Mouse (Mus musculus) hindbrain, embryonic 13.5 days (tissue): ENCODE measurements at regions not wholly inside any gene's neighbourhood (a gene's known extent, or its start where the extent isn't known, plus 50 kb on each side); places are given as distances from the start of the nearest gene placed in this dataset.

ENCODE experiments used
- ATAC-seq: fragments of 200-750 bp; cut with Nextera tagmentation; 2 replicates; pipeline ENCODE4 v1.8.0; 2017; ENCODE audit warnings: moderate TSS enrichment; ENCODE audit not compliant: low FRiP score
- H3K27ac ChIP-seq: fragments of 300-500 bp; sonication (generic); 2 replicates; pipeline ENCODE4 v1.5.1; 2015; ENCODE audit warnings: inconsistent platforms, mild to moderate bottlenecking, moderate library complexity
- H3K27me3 ChIP-seq: fragments of 300-500 bp; sonication (generic); 2 replicates; pipeline ENCODE4 v1.6.1; 2015; ENCODE audit warnings: mild to moderate bottlenecking, inconsistent platforms
- H3K36me3 ChIP-seq: fragments of 300-500 bp; sonication (generic); 2 replicates; pipeline ENCODE4 v1.6.1; 2015; ENCODE audit warnings: mild to moderate bottlenecking, inconsistent platforms
- H3K4me1 ChIP-seq: fragments of 300-500 bp; sonication (generic); replicated peaks from 2 replicates; pipeline ENCODE4 v1.6.1; 2015; ENCODE audit warnings: inconsistent platforms
- H3K4me2 ChIP-seq: fragments of 300-500 bp; sonication (generic); 2 replicates; pipeline ENCODE4 v1.6.1; 2015; ENCODE audit warnings: inconsistent platforms, mild to moderate bottlenecking, moderate library complexity
- H3K4me3 ChIP-seq: fragments of 300-500 bp; sonication (generic); 2 replicates; pipeline ENCODE4 v1.5.1; 2015; ENCODE audit warnings: mild to moderate bottlenecking, inconsistent platforms
- H3K9ac ChIP-seq: fragments of 300-500 bp; sonication (generic); 2 replicates; pipeline ENCODE4 v1.6.1; 2015; ENCODE audit warnings: mild to moderate bottlenecking, inconsistent platforms
- H3K9me3 ChIP-seq: fragments of 300-500 bp; sonication (generic); 2 replicates; pipeline ENCODE4 v1.6.1; 2016; ENCODE audit warnings: inconsistent platforms
- WGBS: fragments of 180-500 bp; shearing (Covaris S2); methylation state at CpG from one replicate; pipeline ENCODE4 v1.1.7; 2015; 5-methylcytosine and 5-hydroxymethylcytosine counted together

GRCm38 (mm10) chr8:26833297-26833696, 143.8 kb upstream of the Zfp703 start:
- no peak overlapping the region for H3K9ac ChIP-seq
- no peak for ATAC-seq
- peaks cover 29% of the 10 kb centered on the region for H3K27me3 ChIP-seq
- 11% methylated on average over 4 of the region's 4 CpGs for WGBS
- H3K27ac ChIP-seq = no peak overlapping the region
- no peaks in the 10 kb centered on the region for H3K36me3 ChIP-seq
- no peak overlapping the region for H3K4me2 ChIP-seq
- H3K4me3 ChIP-seq = no peak overlapping the region
- no peaks in the 10 kb centered on the region for H3K9me3 ChIP-seq
- peaks cover 17% of the 10 kb centered on the region for H3K4me1 ChIP-seq

GRCm38 (mm10) chr8:26833784-26834183, 143.3 kb upstream of the Zfp703 start:
- Histone ChIP-seq H3K9ac (no peak overlapping the region), H3K36me3 (no peaks in the 10 kb centered on the region), H3K27me3 (peaks cover 29% of the 10 kb centered on the region), H3K4me3 (no peak overlapping the region), H3K4me1 (peaks cover 17% of the 10 kb centered on the region), H3K9me3 (no peaks in the 10 kb centered on the region), H3K4me2 (no peak overlapping the region), H3K27ac (no peak overlapping the region)
- WGBS = 44% methylated on average over 5 of the region's 5 CpGs
- no peak for ATAC-seq

- H3K27ac ChIP-seq = no peak overlapping the region
- no peak overlapping the region for H3K9ac ChIP-seq
- peaks cover 29% of the 10 kb centered on the region for H3K27me3 ChIP-seq
- peaks cover 17% of the 10 kb centered on the region for H3K4me1 ChIP-seq
- H3K36me3 ChIP-seq = no peaks in the 10 kb centered on the region
- no peak for ATAC-seq
- no peaks in the 10 kb centered on the region for H3K9me3 ChIP-seq
- H3K4me2 ChIP-seq = no peak overlapping the region
- no peak overlapping the region for H3K4me3 ChIP-seq
- WGBS = 65% methylated on average over 13 of the region's 13 CpGs
Measured at GRCm38 (mm10) chr8:26834604-26835003, 142.5 kb upstream of the Zfp703 start.

GRCm38 (mm10) chr8:26835076-26835475, 142.0 kb upstream of the Zfp703 start:
- Histone ChIP-seq H3K4me2 (no peak overlapping the region), H3K9ac (no peak overlapping the region), H3K36me3 (no peaks in the 10 kb centered on the region), H3K9me3 (no peaks in the 10 kb centered on the region), H3K4me1 (peaks cover 17% of the 10 kb centered on the region), H3K27me3 (peaks cover 29% of the 10 kb centered on the region), H3K4me3 (no peak overlapping the region), H3K27ac (no peak overlapping the region)
- WGBS = 26% methylated on average over 8 of the region's 8 CpGs
- no peak for ATAC-seq

GRCm38 (mm10) chr8:26835616-26836015, 141.5 kb upstream of the Zfp703 start:
- Histone ChIP-seq H3K4me2 (no peak overlapping the region), H3K4me3 (no peak overlapping the region), H3K36me3 (no peaks in the 10 kb centered on the region), H3K9me3 (no peaks in the 10 kb centered on the region), H3K27me3 (peaks cover 26% of the 10 kb centered on the region; the same call in 1 of the 2 replicates), H3K9ac (no peak overlapping the region), H3K4me1 (peaks cover 17% of the 10 kb centered on the region), H3K27ac (no peak overlapping the region)
- ATAC-seq = no peak
- 52% methylated on average over 6 of the region's 6 CpGs for WGBS

- peaks cover 28% of the 10 kb centered on the region; the same call in 1 of the 2 replicates for H3K27me3 ChIP-seq
Measured at GRCm38 (mm10) chr8:26836552-26836951, 140.6 kb upstream of the Zfp703 start.

GRCm38 (mm10) chr8:26840286-26840685, 136.8 kb upstream of the Zfp703 start:
- peaks cover 13% of the 10 kb centered on the region; the same call in 1 of the 2 replicates for H3K27me3 ChIP-seq
- ATAC-seq = no peak
- no peak overlapping the region for H3K4me3 ChIP-seq
- no peak overlapping the region for H3K4me2 ChIP-seq
- peaks cover 3% of the 10 kb centered on the region; the same call in 1 of the 2 replicates for H3K4me1 ChIP-seq
- H3K9ac ChIP-seq = no peak overlapping the region
- no peaks in the 10 kb centered on the region for H3K9me3 ChIP-seq
- no peaks in the 10 kb centered on the region for H3K36me3 ChIP-seq
- H3K27ac ChIP-seq = no peak overlapping the region
- 18% methylated on average over 2 of the region's 2 CpGs for WGBS

More at GRCm38 (mm10) chr8:26836552-26836951, 140.6 kb upstream of the Zfp703 start:
- Histone ChIP-seq H3K36me3 (no peaks in the 10 kb centered on the region), H3K4me2 (no peak overlapping the region), H3K27ac (no peak overlapping the region), H3K9ac (no peak overlapping the region), H3K4me1 (peaks cover 15% of the 10 kb centered on the region), H3K4me3 (no peak overlapping the region), H3K9me3 (no peaks in the 10 kb centered on the region)
- 92% methylated on average over 7 of the region's 7 CpGs for WGBS
- no peak for ATAC-seq

GRCm38 (mm10) chr8:26840745-26841680, 136.1 kb upstream of the Zfp703 start:
- no peak overlapping the region for H3K9ac ChIP-seq
- H3K36me3 ChIP-seq = no peaks in the 10 kb centered on the region
- 0 out of 2 replicates have a peak, but pooled peaks cover 9% of the 10 kb centered on the region for H3K27me3 ChIP-seq
- no peak overlapping the region for H3K4me3 ChIP-seq
- 57% methylated on average over 12 of the region's 12 CpGs for WGBS
- no peak for ATAC-seq
- peaks cover 3% of the 10 kb centered on the region; the same call in 1 of the 2 replicates for H3K4me1 ChIP-seq
- H3K9me3 ChIP-seq = no peaks in the 10 kb centered on the region
- H3K4me2 ChIP-seq = no peak overlapping the region
- no peak overlapping the region for H3K27ac ChIP-seq

GRCm38 (mm10) chr8:26843714-26844113, 133.4 kb upstream of the Zfp703 start:
- no peak for ATAC-seq
- 46% methylated on average over 6 of the region's 6 CpGs for WGBS
- H3K4me1 ChIP-seq = peaks cover 20% of the 10 kb centered on the region
- no peaks in the 10 kb centered on the region for H3K36me3 ChIP-seq
- H3K27ac ChIP-seq = no peak overlapping the region
- no peaks in the 10 kb centered on the region for H3K9me3 ChIP-seq
- no peak overlapping the region for H3K4me3 ChIP-seq
- no peak overlapping the region for H3K9ac ChIP-seq
- 0 out of 2 replicates have a peak, but pooled peaks cover 5% of the 10 kb centered on the region for H3K27me3 ChIP-seq
- H3K4me2 ChIP-seq = no peak overlapping the region

GRCm38 (mm10) chr8:26844132-26844808, 132.9 kb upstream of the Zfp703 start:
- H3K4me1 ChIP-seq = peaks cover 26% of the 10 kb centered on the region
- 0 out of 2 replicates have a peak, but pooled peaks cover 5% of the 10 kb centered on the region for H3K27me3 ChIP-seq
- WGBS = 42% methylated on average over 8 of the region's 8 CpGs
- no peak overlapping the region for H3K4me2 ChIP-seq
- H3K9ac ChIP-seq = no peak overlapping the region
- no peak for ATAC-seq
- H3K27ac ChIP-seq = no peak overlapping the region
- no peak overlapping the region for H3K4me3 ChIP-seq
- H3K9me3 ChIP-seq = no peaks in the 10 kb centered on the region
- H3K36me3 ChIP-seq = no peaks in the 10 kb centered on the region

GRCm38 (mm10) chr8:26844809-26845143, 132.3 kb upstream of the Zfp703 start:
- 89% methylated on average over 6 of the region's 6 CpGs for WGBS
- no peak overlapping the region for H3K9ac ChIP-seq
- no peak for ATAC-seq
- H3K27ac ChIP-seq = no peak overlapping the region
- no peak overlapping the region for H3K4me2 ChIP-seq
- no peaks in the 10 kb centered on the region for H3K9me3 ChIP-seq
- H3K27me3 ChIP-seq = 0 out of 2 replicates have a peak, but pooled peaks cover 5% of the 10 kb centered on the region
- no peak overlapping the region for H3K4me3 ChIP-seq
- no peaks in the 10 kb centered on the region for H3K36me3 ChIP-seq
- peaks cover 27% of the 10 kb centered on the region for H3K4me1 ChIP-seq

- WGBS = 70% methylated on average over 11 of the region's 11 CpGs
- Histone ChIP-seq H3K27me3 (0 out of 2 replicates have a peak, but pooled peaks cover 5% of the 10 kb centered on the region), H3K4me3 (no peak overlapping the region), H3K9me3 (no peaks in the 10 kb centered on the region), H3K36me3 (no peaks in the 10 kb centered on the region), H3K4me1 (peaks cover 27% of the 10 kb centered on the region), H3K4me2 (no peak overlapping the region), H3K9ac (no peak overlapping the region), H3K27ac (no peak overlapping the region)
- no peak for ATAC-seq
Measured at GRCm38 (mm10) chr8:26845481-26846194, 131.5 kb upstream of the Zfp703 start.
